ENCODE assay signal across 21 mouse cellular contexts in the genomic region with DNA sequence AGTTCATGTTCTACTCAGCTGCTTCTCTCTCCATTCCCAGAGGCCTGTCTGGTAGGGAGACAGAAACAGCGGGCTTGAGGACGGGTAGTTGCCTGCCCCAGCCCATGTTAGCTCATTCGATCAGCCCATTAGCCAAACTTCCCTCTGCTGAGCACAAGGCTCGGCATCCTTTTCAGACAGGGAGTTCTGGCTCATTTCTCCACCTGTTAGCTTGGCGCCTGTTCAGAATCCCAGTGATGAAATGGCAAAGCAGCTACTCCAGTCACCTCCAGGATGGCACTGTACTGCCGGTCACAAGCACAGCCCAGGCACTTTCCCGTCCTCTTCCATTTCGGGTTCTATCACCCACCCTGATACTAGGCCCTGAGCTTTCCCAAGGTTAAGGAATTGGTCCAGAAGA. TPM values are rescaled to one million over a fixed set of nuclear protein-coding genes. Genes with fewer than 3 reads are reported as not detected.
DNase-seq lines count a peak whose midpoint lies in the region; ATAC-seq and TF ChIP-seq lines count a peak whose summit lies in the region.
"Had no signal": no experiment of that assay in that cellular context is flagged by ENCODE, and none has a peak within 500 bp of the region (broad histone marks: within the 10 kb centered on the region; RNA-seq: fewer than 3 reads in every experiment).

No protein-coding gene starts in this region.

- H3K4me1 ChIP-seq in forebrain, embryonic 14.5 days (ENCODE audit: control insufficient read depth, insufficient read depth, low read length): peaks cover 4% of the 10 kb centered on the region; the same call in 1 of the 2 replicates
- H3K4me1 ChIP-seq in forebrain, embryonic 12.5 days: peaks cover 14% of the 10 kb centered on the region
- peaks cover 6% of the 10 kb centered on the region; the same call in 1 of the 2 replicates for H3K4me1 ChIP-seq in midbrain, postnatal 0 days (ENCODE audit: insufficient read depth, low read length)
- H3K4me1 ChIP-seq in midbrain, embryonic 16.5 days (ENCODE audit: control insufficient read depth, insufficient read depth, low read length): peaks cover 9% of the 10 kb centered on the region
- H3K4me1 ChIP-seq in kidney, embryonic 14.5 days (ENCODE audit: control insufficient read depth, insufficient read depth, low read length): peaks cover 4% of the 10 kb centered on the region; the same call in 1 of the 2 replicates

- H3K27me3 ChIP-seq in forebrain, embryonic 14.5 days (replicated peaks; ENCODE audit: control insufficient read depth, insufficient read depth, low read length): peaks cover 16% of the 10 kb centered on the region; the same call in 1 of the 2 replicates
- H3K27me3 ChIP-seq in forebrain, embryonic 12.5 days: peaks cover 44% of the 10 kb centered on the region
- peaks cover 15% of the 10 kb centered on the region; the same call in 1 of the 2 replicates for H3K27me3 ChIP-seq in midbrain, postnatal 0 days (ENCODE audit: insufficient read depth, low read length)
- peaks cover 14% of the 10 kb centered on the region for H3K27me3 ChIP-seq in midbrain, embryonic 16.5 days (ENCODE audit: control insufficient read depth, insufficient read depth, low read depth, low read length)
- peaks cover 21% of the 10 kb centered on the region for H3K27me3 ChIP-seq in kidney, embryonic 14.5 days (ENCODE audit: control insufficient read depth, insufficient read depth, low read length)
- H3K27me3 ChIP-seq: CH12.LX had no signal

- DNase-seq in forebrain, embryonic 14.5 days (ENCODE audit: low spot score): peak; percentile 38
- DNase-seq in midbrain, postnatal 0 days (ENCODE audit: low spot score): peak; percentile 32
- peak; percentile 55 to 83 for DNase-seq in layer of hippocampus, adult 18-20 months (ENCODE audit: low spot score in 2 of 2)
- DNase-seq in skeletal muscle tissue, adult 2 months (ENCODE audit: low read depth, low spot score): peak; percentile 27
- DNase-seq: adrenal gland, adult 2 months; heart, adult 18-20 months had no signal

- 74% methylated on average over 8 of the region's 8 CpGs for WGBS in forebrain, embryonic 14.5 days
- 88% methylated on average over 8 of the region's 8 CpGs for WGBS in forebrain, embryonic 12.5 days
- WGBS in midbrain, postnatal 0 days: 88% methylated on average over 8 of the region's 8 CpGs
- 85% methylated on average over 8 of the region's 8 CpGs for WGBS in midbrain, embryonic 16.5 days
- WGBS in kidney, embryonic 14.5 days: 86% methylated on average over 8 of the region's 8 CpGs

- H3K4me2 ChIP-seq in forebrain, embryonic 14.5 days (ENCODE audit: low read length): no peak overlapping the region
- no peak overlapping the region for H3K4me2 ChIP-seq in forebrain, embryonic 12.5 days
- H3K4me2 ChIP-seq in midbrain, postnatal 0 days (ENCODE audit: low read depth, low read length, poor library complexity, severe bottlenecking): no peak overlapping the region
- no peak overlapping the region for H3K4me2 ChIP-seq in midbrain, embryonic 16.5 days (ENCODE audit: low read length)
- no peak overlapping the region for H3K4me2 ChIP-seq in kidney, embryonic 14.5 days (replicated peaks; ENCODE audit: low read depth, low read length)
- H3K4me2 ChIP-seq: hindbrain, embryonic 13.5 days; liver, embryonic 12.5 days; lung, embryonic 15.5 days; neural tube, embryonic 13.5 days had no signal

- no peaks in the 10 kb centered on the region for H3K9me3 ChIP-seq in forebrain, embryonic 14.5 days (replicated peaks; ENCODE audit: control insufficient read depth, low read length)
- H3K9me3 ChIP-seq in forebrain, embryonic 12.5 days: no peaks in the 10 kb centered on the region
- H3K9me3 ChIP-seq in midbrain, postnatal 0 days (ENCODE audit: low read length): no peaks in the 10 kb centered on the region
- no peaks in the 10 kb centered on the region for H3K9me3 ChIP-seq in midbrain, embryonic 16.5 days (replicated peaks; ENCODE audit: control insufficient read depth, low read length, poor library complexity, severe bottlenecking)
- no peaks in the 10 kb centered on the region for H3K9me3 ChIP-seq in kidney, embryonic 14.5 days (ENCODE audit: control insufficient read depth, low read length)
- H3K9me3 ChIP-seq: forebrain, embryonic 10.5 days; hindbrain, embryonic 13.5 days; liver, embryonic 12.5 days; lung, embryonic 15.5 days; neural tube, embryonic 13.5 days had no signal

- no peak overlapping the region for H3K9ac ChIP-seq in forebrain, embryonic 14.5 days (ENCODE audit: low read length)
- no peak overlapping the region for H3K9ac ChIP-seq in forebrain, embryonic 12.5 days
- H3K9ac ChIP-seq in midbrain, postnatal 0 days (replicated peaks; ENCODE audit: low read length, poor library complexity, severe bottlenecking): no peak overlapping the region
- no peak overlapping the region for H3K9ac ChIP-seq in midbrain, embryonic 16.5 days (ENCODE audit: low read depth, low read length)
- H3K9ac ChIP-seq in kidney, embryonic 14.5 days (ENCODE audit: low read depth, low read length): no peak overlapping the region
- H3K9ac ChIP-seq: hindbrain, embryonic 13.5 days; liver, embryonic 12.5 days; lung, embryonic 15.5 days; neural tube, embryonic 13.5 days had no signal

- no peak overlapping the region for H3K4me3 ChIP-seq in forebrain, embryonic 14.5 days (ENCODE audit: low read depth, low read length)
- H3K4me3 ChIP-seq in forebrain, embryonic 12.5 days (replicated peaks): no peak overlapping the region
- H3K4me3 ChIP-seq in midbrain, postnatal 0 days (ENCODE audit: low read depth, low read length): no peak overlapping the region
- no peak overlapping the region for H3K4me3 ChIP-seq in midbrain, embryonic 16.5 days (ENCODE audit: low read depth, low read length)
- H3K4me3 ChIP-seq in kidney, embryonic 14.5 days (ENCODE audit: low read length): no peak overlapping the region
- H3K4me3 ChIP-seq: forebrain, embryonic 10.5 days; hindbrain, embryonic 13.5 days; liver, embryonic 12.5 days; lung, embryonic 15.5 days; neural tube, embryonic 13.5 days had no signal

- no peak overlapping the region for H3K27ac ChIP-seq in forebrain, embryonic 14.5 days (ENCODE audit: low read depth, low read length)
- H3K27ac ChIP-seq in forebrain, embryonic 12.5 days: no peak overlapping the region
- H3K27ac ChIP-seq in midbrain, postnatal 0 days (ENCODE audit: low read depth, low read length): no peak overlapping the region
- no peak overlapping the region for H3K27ac ChIP-seq in midbrain, embryonic 16.5 days (ENCODE audit: low read length)
- H3K27ac ChIP-seq in kidney, embryonic 14.5 days (ENCODE audit: low read depth, low read length): no peak overlapping the region
- H3K27ac ChIP-seq: forebrain, embryonic 10.5 days; hindbrain, embryonic 13.5 days; liver, embryonic 12.5 days; lung, embryonic 15.5 days; neural tube, embryonic 13.5 days had no signal

- H3K36me3 ChIP-seq in forebrain, embryonic 14.5 days (ENCODE audit: control insufficient read depth, insufficient read depth, low read length): no peaks in the 10 kb centered on the region
- no peaks in the 10 kb centered on the region for H3K36me3 ChIP-seq in forebrain, embryonic 12.5 days (replicated peaks)
- H3K36me3 ChIP-seq in midbrain, postnatal 0 days (ENCODE audit: insufficient read depth, low read length): peaks cover 14% of the 10 kb centered on the region; the same call in 1 of the 2 replicates
- H3K36me3 ChIP-seq in midbrain, embryonic 16.5 days (ENCODE audit: control insufficient read depth, insufficient read depth, low read length): no peaks in the 10 kb centered on the region; the same call in 1 of the 2 replicates
- H3K36me3 ChIP-seq in kidney, embryonic 14.5 days (ENCODE audit: control insufficient read depth, insufficient read depth, low read length): no peaks in the 10 kb centered on the region
- H3K36me3 ChIP-seq: forebrain, embryonic 10.5 days; hindbrain, embryonic 13.5 days; liver, embryonic 12.5 days; lung, embryonic 15.5 days; neural tube, embryonic 13.5 days had no signal

- TF ChIP-seq CTCF in midbrain, postnatal 0 days (IDR thresholded peaks at IDR 0.05): no peak

- ATAC-seq in forebrain, embryonic 14.5 days: no peak
- ATAC-seq in forebrain, embryonic 12.5 days (ENCODE audit: low FRiP score): no peak
- no peak for ATAC-seq in midbrain, postnatal 0 days (ENCODE audit: low FRiP score)
- ATAC-seq in midbrain, embryonic 16.5 days: no peak
- ATAC-seq in kidney, embryonic 14.5 days (ENCODE audit: low FRiP score, low TSS enrichment): no peak
- ATAC-seq in erythroblast, adult 5-6 weeks (replicated peaks; ENCODE audit: low FRiP score, poor library complexity, severe bottlenecking): no peak
- ATAC-seq: intestine, embryonic 16.5 days; liver, embryonic 12.5 days had no signal

RNA-seq across cellular contexts. Expression of a gene that starts 7.5 kb away (rescaled TPM):
- polyA plus RNA-seq in forebrain, embryonic 14.5 days (2014; fragmentation: Nextera tagmentation; extraction: Ambion mirVana): not detected in 2 replicates
- 1.2 TPM in 1 of 2 replicates, not detected in the other for polyA plus RNA-seq in forebrain, embryonic 12.5 days (2016; fragmentation: Nextera tagmentation; extraction: Ambion mirVana)
- 0.11 and 0.19 TPM in 2 replicates for total RNA-seq in midbrain, postnatal 0 days (2014; rRNA removed)
- not detected in 2 replicates for polyA plus RNA-seq in midbrain, postnatal 0 days (2015; fragmentation: Nextera tagmentation; extraction: Ambion mirVana)
- 0.13 and 0.14 TPM in 2 replicates for polyA plus RNA-seq in midbrain, embryonic 16.5 days (2015; fragmentation: Nextera tagmentation; extraction: Ambion mirVana)
- total RNA-seq in layer of hippocampus, adult 18-20 months (2021): not detected
- polyA plus RNA-seq in kidney, embryonic 14.5 days (2014; fragmentation: Nextera tagmentation; extraction: Ambion mirVana): 0.97 and 1.4 TPM in 2 replicates
- total RNA-seq in erythroblast, adult 5-6 weeks (2015; ENCODE audit: low replicate concordance): not detected in 2 replicates
- not detected in 2 replicates for total RNA-seq in erythroblast, adult 5-6 weeks (2017; ENCODE audit: low replicate concordance)
- total RNA-seq: adrenal gland, adult 2 months; CH12.LX; heart, adult 18-20 months; left cerebral cortex, adult 18-20 months; megakaryocyte progenitor cell, adult 5-6 weeks; monocyte, adult 5-6 weeks had no signal
- polyA plus RNA-seq: adrenal gland, adult 2 months; forebrain, embryonic 10.5 days; spleen, adult 2 months had no signal

RNA-seq across cellular contexts. Expression of a gene that starts 35.5 kb away (rescaled TPM):
- polyA plus RNA-seq in forebrain, embryonic 14.5 days (2014; fragmentation: Nextera tagmentation; extraction: Ambion mirVana): 5.0 and 7.8 TPM in 2 replicates
- polyA plus RNA-seq in forebrain, embryonic 12.5 days (2016; fragmentation: Nextera tagmentation; extraction: Ambion mirVana): 3.1 and 3.2 TPM in 2 replicates
- 42.0 and 43.3 TPM in 2 replicates for total RNA-seq in midbrain, postnatal 0 days (2014; rRNA removed)
- 28.7 and 29.1 TPM in 2 replicates for polyA plus RNA-seq in midbrain, postnatal 0 days (2015; fragmentation: Nextera tagmentation; extraction: Ambion mirVana)
- 20.2 and 25.6 TPM in 2 replicates for polyA plus RNA-seq in midbrain, embryonic 16.5 days (2015; fragmentation: Nextera tagmentation; extraction: Ambion mirVana)
- total RNA-seq in layer of hippocampus, adult 18-20 months (2021): 10 to 100 TPM; 66.5 to 68.4 TPM
- 1.6 and 2.7 TPM in 2 replicates for polyA plus RNA-seq in kidney, embryonic 14.5 days (2014; fragmentation: Nextera tagmentation; extraction: Ambion mirVana)
- 2.1 and 4.2 TPM in 2 replicates for total RNA-seq in erythroblast, adult 5-6 weeks (2015; ENCODE audit: low replicate concordance)
- 2.8 and 3.8 TPM in 2 replicates for total RNA-seq in erythroblast, adult 5-6 weeks (2017; ENCODE audit: low replicate concordance)
